Mouse (Mus musculus) CH12.LX (cell line): ENCODE measurements at regions not wholly inside any gene's neighbourhood (a gene's known extent, or its start where the extent isn't known, plus 50 kb on each side); places are given as distances from the start of the nearest gene placed in this dataset.

Experiments used
- CHD2 ChIP-seq: IDR thresholded peaks from 2 replicates; pipeline ENCODE4 v1.6.1; 2011; ENCODE audit warnings: low read length, improper control_type of control experiment
- CTCF ChIP-seq, 2 experiments: IDR thresholded peaks in 1 of 2; conservative IDR thresholded peaks in 1 of 2; 2 replicates each; pipeline ENCODE4 v1.5.1; 2011 to 2012; ENCODE audit warnings: low read depth in 2 of 2, low read length in 2 of 2, improper control_type of control experiment in 1 of 2, inconsistent platforms in 1 of 2, mild to moderate bottlenecking in 1 of 2, moderate library complexity in 1 of 2
- E2F4 ChIP-seq: IDR thresholded peaks from 2 replicates; pipeline ENCODE4 v1.6.1; 2011; ENCODE audit warnings: low read depth, low read length, improper control_type of control experiment; ENCODE audit not compliant: insufficient replicate concordance
- ELF1 ChIP-seq: IDR thresholded peaks from 2 replicates; pipeline ENCODE4 v1.6.1; 2014; ENCODE audit warnings: low read depth, mild to moderate bottlenecking, inconsistent platforms, low read length, improper control_type of control experiment
- EP300 ChIP-seq: IDR thresholded peaks from 2 replicates; pipeline ENCODE4 v1.6.1; 2011; ENCODE audit warnings: low read length, improper control_type of control experiment
- HCFC1 ChIP-seq: IDR thresholded peaks from 2 replicates; pipeline ENCODE4 v1.6.1; 2012; ENCODE audit warnings: low read depth, mild to moderate bottlenecking, inconsistent platforms, low read length, improper control_type of control experiment
- MAZ ChIP-seq: IDR thresholded peaks from 2 replicates; pipeline ENCODE4 v1.6.1; 2012; ENCODE audit warnings: low read depth, mild to moderate bottlenecking, inconsistent platforms, low read length, improper control_type of control experiment, moderate library complexity
- MEF2A ChIP-seq: IDR thresholded peaks from 2 replicates; pipeline ENCODE4 v1.6.1; 2014; ENCODE audit warnings: low read depth, mild to moderate bottlenecking, inconsistent platforms, low read length, improper control_type of control experiment, borderline replicate concordance
- NRF1 ChIP-seq: IDR thresholded peaks from 2 replicates; pipeline ENCODE4 v1.6.1; 2014; ENCODE audit warnings: low read depth, mild to moderate bottlenecking, inconsistent platforms, low read length, improper control_type of control experiment, moderate library complexity
- POLR2A ChIP-seq: IDR thresholded peaks from 2 replicates; pipeline ENCODE4 v1.6.1; 2011; ENCODE audit warnings: low read depth, mild to moderate bottlenecking, improper control_type of control experiment, low read length
- USF1 ChIP-seq: IDR thresholded peaks from 2 replicates; pipeline ENCODE4 v1.6.1; 2014; ENCODE audit warnings: low read depth, mild to moderate bottlenecking, inconsistent platforms, low read length, improper control_type of control experiment
- ZMIZ1 ChIP-seq: IDR thresholded peaks from 2 replicates; pipeline ENCODE4 v1.6.1; 2012; ENCODE audit warnings: low read depth, mild to moderate bottlenecking, inconsistent platforms, low read length, improper control_type of control experiment

DNA sequence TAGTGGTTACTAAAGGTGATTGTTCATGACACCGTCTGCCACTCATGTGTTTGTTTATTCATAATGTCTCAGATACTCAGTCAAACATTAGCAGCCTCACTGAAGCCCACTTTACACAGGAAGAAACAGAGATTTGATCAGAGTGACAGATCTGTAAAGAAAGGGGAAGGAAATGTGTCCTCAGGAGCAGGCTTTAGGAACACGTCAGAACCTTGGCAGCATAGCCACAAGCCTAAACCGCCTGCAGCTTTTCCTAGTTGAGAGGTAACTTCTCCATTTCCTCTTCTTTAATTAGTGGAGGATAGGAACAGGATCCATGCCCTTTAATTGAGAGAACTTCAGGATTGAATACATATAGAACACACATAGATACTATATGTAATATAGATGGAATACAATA lies 73.3 kb upstream of the Polg start:
- TF ChIP-seq HCFC1 (no peak), MAZ (no peak), CTCF (conservative IDR thresholded peaks at IDR 0.05 in 1 of 2, IDR thresholded peaks at IDR 0.05 in 1 of 2; ENCODE audit: low read depth in 2 of 2, low read length in 2 of 2) (no peak), E2F4 (no peak), NRF1 (no peak), USF1 (no peak), ZMIZ1 (no peak), MEF2A (no peak), POLR2A (no peak), ELF1 (no peak), CHD2 (no peak), EP300 (no peak)
